Mouse (Mus musculus) spleen, adult 2 months (tissue): ENCODE results near the gene Sigmar1. TPM values are rescaled to one million over a fixed set of nuclear protein-coding genes. Genes with fewer than 3 reads are reported as not detected.
"Not testable (repeated sequence)": the region's sequence is repeated elsewhere in the genome, so short reads cannot be mapped to it uniquely, and the experiment has no call there.

Experiments used
- DNase-seq, 2 experiments: peaks; one replicate each; pipeline versions ENCODE4 v3.0.0 to v3.0.0-alpha.2; 2012 to 2021; ENCODE audit warnings: low spot score in 2 of 2, low read depth in 1 of 2
- H3K27ac ChIP-seq: fragments of 200-500 bp; 2 replicates; pipeline ENCODE4 v1.5.1; 2012; ENCODE audit warnings: low read length, inconsistent platforms; ENCODE audit not compliant: insufficient read depth
- H3K27me3 ChIP-seq: fragments of 200-500 bp; 2 replicates; pipeline ENCODE4 v1.6.1; 2012; ENCODE audit warnings: mild to moderate bottlenecking, moderate library complexity, low read length, inconsistent platforms; ENCODE audit not compliant: control insufficient read depth, insufficient read depth
- H3K36me3 ChIP-seq: fragments of 200-500 bp; 2 replicates; pipeline ENCODE4 v1.6.1; 2012; ENCODE audit warnings: mild to moderate bottlenecking, low read length, inconsistent platforms; ENCODE audit not compliant: control insufficient read depth, insufficient read depth
- H3K4me1 ChIP-seq: fragments of 200-500 bp; 2 replicates; pipeline ENCODE4 v1.6.1; 2011; ENCODE audit warnings: inconsistent platforms; ENCODE audit not compliant: control insufficient read depth, insufficient read depth, insufficient read length
- H3K4me3 ChIP-seq: fragments of 200-500 bp; 2 replicates; pipeline ENCODE4 v1.5.1; 2011; ENCODE audit warnings: mild to moderate bottlenecking, inconsistent platforms; ENCODE audit not compliant: insufficient read depth, insufficient read length; ENCODE audit errors: extremely low read depth
- CTCF ChIP-seq: fragments of 200-500 bp; IDR thresholded peaks from 2 replicates; pipeline ENCODE4 v1.5.1; 2011; ENCODE audit warnings: mild to moderate bottlenecking, inconsistent platforms; ENCODE audit not compliant: insufficient read depth, insufficient read length, insufficient replicate concordance; ENCODE audit errors: extremely low read depth
- POLR2A ChIP-seq: fragments of 200-500 bp; IDR thresholded peaks from 2 replicates; pipeline ENCODE4 v1.6.1; 2011; ENCODE audit warnings: low read depth, low read length, inconsistent platforms
- WGBS: fragments of 180-500 bp; shearing (Covaris S2); methylation state at CpG from one replicate; pipeline ENCODE4 v1.1.7; 2018; 5-methylcytosine and 5-hydroxymethylcytosine counted together
- polyA plus RNA-seq: library from polyadenylated mRNA; depleted of rRNA; stranded (reverse); fragments of >200 nt; gene quantifications from 2 replicates; pipeline ENCODE4 v1.2.3, GENCODE M21; 2012; rRNA removed

Gene Sigmar1
- 48.3 and 51.1 TPM in 2 replicates for polyA plus RNA-seq

- DNase-seq, result peak; percentile 83 to 92
- Histone ChIP-seq H3K27ac (peak within 1 kb of the TSS; percentile 90), H3K27me3 (no peaks in the 10 kb centered on the region), H3K36me3 (peaks cover 7% of the 10 kb centered on the region; the same call in 1 of the 2 replicates), H3K4me3 (peak within 1 kb of the TSS; percentile 81), H3K4me1 (no peaks in the 10 kb centered on the region; the same call in 1 of the 2 replicates)
- TF ChIP-seq POLR2A, result peak; percentile 74
- peak; percentile 71; the same call in 1 of the 2 replicates for TF ChIP-seq CTCF
- WGBS, result under 1% methylated on average over 57 of the region's 57 CpGs
These were observed at the start of gene Sigmar1 for GRCm38 (mm10) chr4:41755338-41756305. TSS of gene Sigmar1 (minus strand) at chr4:41756157.

- H3K36me3 ChIP-seq, H3K27me3 ChIP-seq, DNase-seq, H3K4me3 ChIP-seq, H3K4me1 ChIP-seq, H3K27ac ChIP-seq: not testable (repeated sequence)
- 76% methylated on average over 3 of the region's 3 CpGs for WGBS
These were observed 27.2 kb upstream of the Sigmar1 start for GRCm38 (mm10) chr4:41783197-41783596.

- H3K4me3 ChIP-seq, H3K27ac ChIP-seq, H3K27me3 ChIP-seq, DNase-seq, H3K36me3 ChIP-seq, H3K4me1 ChIP-seq: not testable (repeated sequence)
- 65% methylated on average over 4 of the region's 4 CpGs for WGBS
These were observed 26.8 kb upstream of the Sigmar1 start for GRCm38 (mm10) chr4:41782711-41783110.

GRCm38 (mm10) chr4:41781748-41782485, 26.0 kb upstream of the Sigmar1 start:
- 42% methylated on average over 17 of the region's 21 CpGs for WGBS
- DNase-seq, H3K4me3 ChIP-seq: not testable (repeated sequence)

GRCm38 (mm10) chr4:41781271-41781670, 25.3 kb upstream of the Sigmar1 start:
- H3K27ac ChIP-seq, H3K27me3 ChIP-seq, H3K4me1 ChIP-seq, H3K4me3 ChIP-seq, DNase-seq, H3K36me3 ChIP-seq: not testable (repeated sequence)
- 55% methylated on average over 9 of the region's 9 CpGs for WGBS

More at GRCm38 (mm10) chr4:41781748-41782485, 26.0 kb upstream of the Sigmar1 start:
- H3K36me3 ChIP-seq, H3K27ac ChIP-seq, H3K27me3 ChIP-seq, H3K4me1 ChIP-seq: not testable (repeated sequence)

GRCm38 (mm10) chr4:41775840-41776239, 19.9 kb upstream of the Sigmar1 start:
- WGBS, result 89% methylated on average over 1 of the region's 1 CpGs
- not testable (repeated sequence) for H3K4me3 ChIP-seq, DNase-seq, H3K4me1 ChIP-seq, H3K36me3 ChIP-seq, H3K27me3 ChIP-seq, H3K27ac ChIP-seq

- not testable (repeated sequence) for H3K4me3 ChIP-seq, H3K27ac ChIP-seq
- WGBS, result 84% methylated on average over 3 of the region's 3 CpGs
These were observed 18.5 kb upstream of the Sigmar1 start for GRCm38 (mm10) chr4:41774506-41774905.

GRCm38 (mm10) chr4:41774002-41774401, 18.0 kb upstream of the Sigmar1 start, which contains the start of gene Ccl27a:
TSS of gene Ccl27a (minus strand) at chr4:41774247.
- peak; percentile 77 for DNase-seq
- not testable (repeated sequence) for H3K27ac ChIP-seq, H3K4me1 ChIP-seq, H3K27me3 ChIP-seq, H3K36me3 ChIP-seq
- 7% methylated on average over 12 of the region's 14 CpGs for WGBS
- H3K4me3 ChIP-seq, result peak within 1 kb of the TSS; percentile 62; the same call in 1 of the 2 replicates

More at GRCm38 (mm10) chr4:41774506-41774905, 18.5 kb upstream of the Sigmar1 start:
- not testable (repeated sequence) for H3K36me3 ChIP-seq, DNase-seq, H3K4me1 ChIP-seq, H3K27me3 ChIP-seq

GRCm38 (mm10) chr4:41773502-41773901, 17.5 kb upstream of the Sigmar1 start:
- WGBS, result 1% methylated on average over 17 of the region's 25 CpGs
- not testable (repeated sequence) for H3K27me3 ChIP-seq, H3K27ac ChIP-seq, H3K36me3 ChIP-seq, H3K4me1 ChIP-seq
- peak overlapping the region; percentile 62; the same call in 1 of the 2 replicates for H3K4me3 ChIP-seq
- DNase-seq, result peak; percentile 22 to 47

- not testable (repeated sequence) for H3K27ac ChIP-seq, DNase-seq, H3K36me3 ChIP-seq, H3K27me3 ChIP-seq, H3K4me1 ChIP-seq
- H3K4me3 ChIP-seq, result peak overlapping the region; percentile 27; the same call in 1 of the 2 replicates
- 16% methylated on average over 7 of the region's 16 CpGs for WGBS
These were observed 17.0 kb upstream of the Sigmar1 start for GRCm38 (mm10) chr4:41772946-41773345.
